Mouse (Mus musculus) right cerebral cortex, adult 2 months (tissue): ENCODE measurements around the gene D430042O09Rik.

Source experiments
- DNase-seq, 2 experiments: peaks; one replicate each; pipeline ENCODE4 v3.0.0; 2021 to 2022; ENCODE audit warnings: low spot score in 2 of 2

D430042O09Rik gene

GRCm38 (mm10) chr7:125806571-125806970 lies 98.9 kb downstream of the D430042O09Rik start:
- DNase-seq: no peak

- no peak for DNase-seq
These were observed 100.5 kb downstream of the D430042O09Rik start for GRCm38 (mm10) chr7:125808210-125808609.

GRCm38 (mm10) chr7:125812721-125813120 lies 105.0 kb downstream of the D430042O09Rik start:
- no peak for DNase-seq

- no peak for DNase-seq
These were observed 108.0 kb downstream of the D430042O09Rik start for GRCm38 (mm10) chr7:125815733-125816132.

GRCm38 (mm10) chr7:125818301-125818712 lies 110.6 kb downstream of the D430042O09Rik start:
- DNase-seq: no peak

- no peak for DNase-seq
These were observed 112.5 kb downstream of the D430042O09Rik start for GRCm38 (mm10) chr7:125820233-125820632.

GRCm38 (mm10) chr7:125826425-125826824 lies 118.7 kb downstream of the D430042O09Rik start:
- no peak for DNase-seq

- no peak for DNase-seq
These were observed 119.2 kb downstream of the D430042O09Rik start for GRCm38 (mm10) chr7:125826887-125827286.

- DNase-seq: no peak
These were observed 119.7 kb downstream of the D430042O09Rik start for GRCm38 (mm10) chr7:125827420-125827819.

GRCm38 (mm10) chr7:125828561-125828960 lies 120.9 kb downstream of the D430042O09Rik start:
- no peak for DNase-seq

- no peak for DNase-seq
These were observed 121.5 kb downstream of the D430042O09Rik start for GRCm38 (mm10) chr7:125829121-125829666.

GRCm38 (mm10) chr7:125832767-125833166 lies 125.1 kb downstream of the D430042O09Rik start:
- no peak for DNase-seq

- DNase-seq: no peak
These were observed 125.8 kb downstream of the D430042O09Rik start for GRCm38 (mm10) chr7:125833471-125833870.

GRCm38 (mm10) chr7:125838078-125838742 lies 130.5 kb downstream of the D430042O09Rik start:
- DNase-seq: no peak

GRCm38 (mm10) chr7:125845611-125846010 lies 137.9 kb downstream of the D430042O09Rik start:
- DNase-seq: no peak

GRCm38 (mm10) chr7:125846866-125847527 lies 139.3 kb downstream of the D430042O09Rik start:
- DNase-seq: peak; percentile 20 to 22

GRCm38 (mm10) chr7:125847528-125847866 lies 139.8 kb downstream of the D430042O09Rik start:
- DNase-seq: peak; percentile 17 to 28

GRCm38 (mm10) chr7:125859564-125859963 lies 151.9 kb downstream of the D430042O09Rik start:
- DNase-seq: no peak

GRCm38 (mm10) chr7:125860421-125860820 lies 152.7 kb downstream of the D430042O09Rik start:
- no peak for DNase-seq

GRCm38 (mm10) chr7:125864026-125864425 lies 156.3 kb downstream of the D430042O09Rik start:
- no peak for DNase-seq

GRCm38 (mm10) chr7:125865234-125865633 lies 157.5 kb downstream of the D430042O09Rik start:
- DNase-seq: no peak

- DNase-seq: no peak
These were observed 160.9 kb downstream of the D430042O09Rik start for GRCm38 (mm10) chr7:125868570-125868969.
